Mouse (Mus musculus) G1E (cell line): ENCODE measurements around the gene Guca1a.

Experiments
- CTCF ChIP-seq: IDR thresholded peaks from 2 replicates; pipeline ENCODE4 v1.5.1; 2012; ENCODE audit warnings: low read depth, low read length, inconsistent platforms, mixed read lengths
- GATA1 ChIP-seq: IDR thresholded peaks from 2 replicates; pipeline ENCODE4 v1.6.1; 2012; ENCODE audit warnings: borderline replicate concordance, low read length, inconsistent platforms, mixed read lengths
- GATA2 ChIP-seq: IDR thresholded peaks from 2 replicates; pipeline ENCODE4 v1.6.1; 2012; ENCODE audit warnings: low read depth, low read length, inconsistent platforms, borderline replicate concordance
- POLR2AphosphoS5 ChIP-seq: IDR thresholded peaks from 2 replicates; pipeline ENCODE4 v1.6.1; 2012; ENCODE audit warnings: low read depth, low read length, inconsistent platforms; ENCODE audit not compliant: insufficient replicate concordance
- TAL1 ChIP-seq: conservative IDR thresholded peaks from 2 replicates; pipeline ENCODE4 v1.6.1; 2012; ENCODE audit warnings: low read depth, low read length, inconsistent platforms, mixed read lengths

GRCm38 (mm10) chr17:47448523-47449372 is 48.4 kb upstream of the Guca1a start:
- TF ChIP-seq CTCF: no peak
- TF ChIP-seq POLR2AphosphoS5: no peak
- no peak for TF ChIP-seq GATA2
- no peak for TF ChIP-seq TAL1
- no peak for TF ChIP-seq GATA1
